Mouse (Mus musculus) erythroblast, embryonic 14.5 days (primary cell): ENCODE measurements around the gene Spaca3.

Experiments used
- GATA1 ChIP-seq: IDR thresholded peaks from 2 replicates; pipeline ENCODE4 v1.6.1; 2012; ENCODE audit warnings: low read length, inconsistent platforms, mixed read lengths
- TAL1 ChIP-seq: IDR thresholded peaks from 3 replicates; pipeline ENCODE4 v1.6.1; 2012; ENCODE audit warnings: low read length, inconsistent platforms, mixed read lengths

- TF ChIP-seq TAL1: no peak
- no peak for TF ChIP-seq GATA1
These were observed 5.2 kb upstream of the Spaca3 start for GRCm38 (mm10) chr11:80853014-80853413.
